Mouse (Mus musculus): Measurements from ENCODE around the gene Myl6.

The Myl6 gene

GRCm38 (mm10) chr10:128487861-128488712, 5.9 kb downstream of the Myl6 start:
- DNase-seq = peak; percentile 56

DNA sequence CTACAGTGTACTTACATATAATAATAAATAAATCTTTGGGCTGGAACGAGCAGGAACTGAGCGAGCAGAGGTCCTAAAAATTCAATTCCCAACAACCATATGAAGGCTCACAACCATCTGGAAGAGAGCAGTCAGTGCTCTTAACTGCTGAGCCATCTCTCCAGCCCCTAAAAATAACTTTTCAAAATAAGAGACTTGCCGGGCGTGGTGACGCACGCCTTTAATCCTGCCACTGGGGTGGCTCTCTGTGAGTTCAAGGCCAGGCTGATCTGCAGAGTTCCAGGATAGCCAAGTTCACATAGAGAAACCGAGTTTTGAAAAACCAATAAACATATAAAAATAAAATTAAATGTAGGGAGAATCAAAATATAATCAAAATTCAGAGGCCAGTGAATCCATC, 7.6 kb downstream of the Myl6 start:
- DNase-seq = no peak

DNA sequence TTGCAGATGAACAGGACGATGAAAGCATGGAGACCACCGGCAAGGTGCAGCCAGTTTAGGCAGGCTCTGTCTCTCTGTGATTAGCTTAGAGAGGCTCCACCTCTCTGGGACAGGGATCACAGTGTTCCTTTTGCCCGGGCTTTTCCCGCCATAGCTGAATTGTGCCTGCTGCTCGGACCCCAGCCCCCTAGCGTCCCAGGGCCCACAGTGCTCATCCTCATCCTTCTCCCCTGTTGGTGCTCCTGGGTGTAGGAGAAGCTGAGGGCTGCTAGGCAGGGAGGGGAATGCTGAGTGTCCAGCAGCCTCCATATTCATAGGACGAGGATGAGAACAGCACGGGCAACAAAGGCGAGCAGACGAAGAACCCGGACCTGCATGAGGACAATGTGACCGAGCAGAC, 19.6 kb downstream of the Myl6 start:
- DNase-seq = no peak

DNA sequence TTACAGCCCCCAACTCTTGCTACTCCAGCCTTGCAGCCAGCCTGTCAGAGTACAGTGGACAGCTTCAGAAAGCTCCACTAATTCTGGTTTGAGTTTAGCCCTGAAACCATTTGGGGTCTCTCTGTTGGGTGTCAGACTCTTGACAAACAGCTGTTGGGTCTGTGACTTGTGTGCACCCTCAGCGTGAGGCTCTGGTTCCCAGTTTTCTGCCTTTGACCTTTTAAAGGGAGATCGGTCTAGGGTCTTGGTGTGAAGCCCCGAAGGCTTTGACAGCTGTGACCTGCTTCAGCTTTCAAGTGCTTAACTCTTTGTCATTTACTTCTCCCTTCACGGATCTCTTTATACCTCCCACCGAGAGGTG, 33.7 kb downstream of the Myl6 start:
- DNase-seq = no peak

- peak; percentile 60 for DNase-seq
Observed at GRCm38 (mm10) chr10:128459409-128460269, 34.3 kb downstream of the Myl6 start.

- DNase-seq = peak; percentile 85
Observed at GRCm38 (mm10) chr10:128458719-128459408, 35.1 kb downstream of the Myl6 start, which contains the start of gene Smarcc2. Smarcc2 (plus strand) TSS chr10:128459248.

- DNase-seq = peak; percentile 90
Observed at GRCm38 (mm10) chr10:128458348-128458718, 35.6 kb downstream of the Myl6 start.

- DNase-seq = no peak
Observed at GRCm38 (mm10) chr10:128457676-128458075, 36.3 kb downstream of the Myl6 start.

DNA sequence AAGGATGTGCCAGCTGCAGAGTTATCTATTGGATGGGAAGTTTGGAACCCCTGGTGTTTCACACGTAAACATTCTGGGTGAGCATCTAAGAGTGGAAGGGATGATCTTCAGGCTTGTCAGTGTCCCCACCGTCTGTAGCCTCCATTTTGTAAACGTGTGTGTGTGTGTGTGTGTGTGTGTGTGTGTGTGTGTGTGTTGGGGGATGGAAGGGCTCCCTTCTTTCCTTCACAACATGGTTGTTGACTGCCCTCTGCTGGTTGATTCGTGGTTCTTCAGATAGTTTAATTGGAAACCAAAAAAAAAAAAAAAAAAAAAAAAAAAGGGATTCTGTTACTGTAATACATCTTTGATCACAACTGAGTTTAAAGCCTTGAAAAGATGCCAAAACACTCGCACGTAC, 38.7 kb downstream of the Myl6 start:
- DNase-seq = peak; percentile 70

DNA sequence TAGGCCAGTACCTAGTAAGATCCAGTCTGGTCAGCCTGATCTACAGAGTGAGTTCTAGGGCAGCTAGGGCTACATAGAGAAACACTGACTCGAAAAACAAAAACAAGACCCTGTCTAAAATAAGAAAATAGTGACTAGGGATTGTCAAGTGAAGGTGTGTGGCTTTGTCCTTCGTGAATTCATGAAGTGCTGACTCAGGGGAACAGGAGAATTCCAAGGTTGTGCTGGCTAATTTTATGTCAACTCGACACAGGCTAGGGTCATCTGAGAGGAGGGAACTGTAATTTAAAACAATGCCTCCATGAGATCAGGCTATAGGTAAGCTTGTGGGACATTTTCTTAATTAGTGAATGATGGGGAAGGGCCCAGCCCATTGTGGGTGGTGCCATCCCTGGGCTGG, 39.5 kb downstream of the Myl6 start:
- DNase-seq = no peak

- no peak for DNase-seq
Observed at GRCm38 (mm10) chr10:128451014-128451413, 42.9 kb downstream of the Myl6 start.

- DNase-seq = no peak
Observed at GRCm38 (mm10) chr10:128445407-128445806, 48.5 kb downstream of the Myl6 start.

DNA sequence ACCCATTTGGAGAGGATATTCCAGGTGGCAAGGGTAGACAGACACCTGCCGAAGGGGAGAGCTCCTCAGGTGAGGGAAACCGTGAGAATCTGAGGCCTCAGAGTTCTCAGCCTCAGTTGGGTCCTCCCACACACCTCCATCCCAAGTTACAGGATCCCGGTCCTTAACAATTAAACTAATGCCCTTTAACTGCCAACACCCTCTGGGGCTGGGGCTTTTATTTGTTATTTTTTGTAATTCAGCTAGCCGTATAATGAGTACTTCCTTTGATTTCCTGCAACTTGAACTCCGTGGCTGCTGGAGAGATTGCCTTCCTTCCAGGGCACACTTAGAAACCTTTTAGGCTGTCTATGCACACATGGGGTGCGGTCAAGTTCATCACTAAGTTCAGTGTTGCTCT, 49.6 kb downstream of the Myl6 start:
- no peak for DNase-seq

DNA sequence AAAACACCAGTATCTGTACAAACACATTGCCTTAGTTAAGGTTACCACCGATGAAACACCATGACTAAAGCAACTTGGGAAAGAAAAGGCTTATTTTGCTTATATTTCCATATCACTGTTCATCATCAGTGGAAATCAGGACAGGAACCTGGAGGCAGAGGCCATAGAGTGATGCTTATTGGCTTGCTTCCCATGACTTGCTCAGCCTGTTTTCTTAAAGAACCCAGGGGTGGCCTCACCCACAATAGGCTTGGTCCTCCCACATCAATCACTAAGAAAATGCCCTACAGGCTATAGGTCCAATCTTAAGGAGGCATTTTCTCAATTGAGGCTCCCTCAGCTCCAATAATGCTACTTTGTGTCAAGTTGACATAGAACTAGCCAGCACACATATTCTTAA, 51.2 kb downstream of the Myl6 start:
- DNase-seq = no peak

DNA sequence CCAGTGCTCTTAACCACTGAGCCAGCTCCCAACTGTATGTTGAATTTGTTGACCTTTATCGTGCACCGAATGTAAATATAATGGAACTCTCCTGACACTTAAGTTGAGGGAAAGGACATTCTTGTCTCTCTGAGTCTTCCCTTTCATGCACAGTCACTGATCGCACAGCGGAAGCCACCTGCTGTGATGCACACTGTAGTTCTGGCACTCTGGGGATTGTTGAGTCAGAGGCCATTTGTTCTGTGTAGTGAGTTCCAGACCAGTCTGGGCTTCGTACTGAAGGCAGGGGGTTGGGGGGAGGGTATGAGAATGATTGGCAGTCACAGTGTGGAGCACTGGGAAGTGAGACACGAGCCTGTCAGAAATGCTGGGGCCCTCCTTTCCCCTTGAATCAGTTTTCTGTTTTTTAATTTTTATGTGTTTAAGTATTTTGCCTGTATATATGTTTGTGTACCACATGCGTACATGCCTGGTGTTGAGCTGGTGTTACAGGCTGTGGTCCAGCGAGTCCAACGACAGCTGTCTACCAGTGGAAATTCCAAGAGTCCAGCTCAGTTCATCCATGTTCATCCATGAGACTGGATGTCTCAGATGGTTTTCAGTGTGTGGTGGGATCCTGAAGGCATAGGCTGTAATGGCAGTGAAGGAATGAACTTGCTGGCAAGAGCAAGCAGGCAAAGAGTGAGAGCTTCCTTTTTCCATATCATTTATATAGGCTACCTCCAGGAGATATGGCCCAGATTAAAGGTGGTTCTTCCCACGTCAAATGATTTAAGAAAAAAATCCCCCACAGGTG, 52.4 kb downstream of the Myl6 start:
- no peak for DNase-seq
